Mouse (Mus musculus) gastrocnemius, postnatal 14 days (tissue): ENCODE results near the gene Alcam. TPM values are rescaled to one million over a fixed set of nuclear protein-coding genes. Genes with fewer than 3 reads are reported as not detected.

Source experiments
- DNase-seq: peaks from one replicate; pipeline ENCODE4 v3.0.0; 2021; ENCODE audit warnings: mixed read lengths
- intact Hi-C: fragments of 180-260 bp; cut with DNase I; formaldehyde crosslinking; loops from one replicate; pipeline ENCODE4 v1.15.1; 2025; ENCODE audit warnings: low total_unique reads
- long read RNA-seq, 2 experiments: library from polyadenylated mRNA; stranded (forward); transcript quantifications; one replicate each; pipeline ENCODE4 v2.0.0; 2021
- total RNA-seq, 2 experiments: library from RNA; stranded (reverse); gene quantifications; 2 replicates each; pipeline ENCODE4 v1.2.3; 2021

The Alcam gene
- total RNA-seq: 1 to 10 TPM; 1.3 to 1.4 TPM
- long read RNA-seq, experiment 1: 0 reads
- long read RNA-seq, experiment 2: 0 reads

- peak; percentile 13 for DNase-seq
- intact Hi-C loops: no loop called here
These were observed at the start of gene Alcam for GRCm38 (mm10) chr16:52453971-52454514. Alcam (minus strand) TSS chr16:52454074.

- DNase-seq: no peak
- intact Hi-C loops: no loop called here
These were observed 45.0 kb upstream of the Alcam start for GRCm38 (mm10) chr16:52498757-52499335.

- intact Hi-C loops: no loop called here
- DNase-seq: no peak
These were observed 36.7 kb upstream of the Alcam start for GRCm38 (mm10) chr16:52490542-52490941.

GRCm38 (mm10) chr16:52474235-52474634, 20.4 kb upstream of the Alcam start:
- DNase-seq: no peak
- intact Hi-C loops: no loop called here

GRCm38 (mm10) chr16:52473089-52473488, 19.2 kb upstream of the Alcam start:
- intact Hi-C loops: no loop called here
- no peak for DNase-seq

DNA sequence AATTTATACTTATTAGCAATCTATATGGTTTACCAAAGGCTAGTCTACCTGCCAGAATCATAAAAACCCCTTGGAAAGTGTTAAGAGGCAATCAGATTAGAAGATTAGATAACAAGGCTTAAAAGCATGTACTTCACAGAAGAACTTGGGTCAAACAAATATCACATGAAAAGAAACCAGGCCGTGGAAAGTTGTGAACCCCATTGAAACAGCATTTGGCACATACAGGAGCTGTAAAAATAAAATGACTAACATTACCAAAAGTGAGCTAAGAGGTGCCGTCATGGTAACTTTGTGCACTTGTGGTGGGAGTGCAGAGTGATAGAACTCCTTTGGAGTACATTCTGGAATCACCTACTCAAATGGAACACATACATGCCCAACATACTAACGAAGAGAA, 18.8 kb upstream of the Alcam start:
- DNase-seq: no peak
- intact Hi-C loops: no loop called here

GRCm38 (mm10) chr16:52472059-52472458, 18.2 kb upstream of the Alcam start:
- DNase-seq: no peak
- intact Hi-C loops: no loop called here

DNA sequence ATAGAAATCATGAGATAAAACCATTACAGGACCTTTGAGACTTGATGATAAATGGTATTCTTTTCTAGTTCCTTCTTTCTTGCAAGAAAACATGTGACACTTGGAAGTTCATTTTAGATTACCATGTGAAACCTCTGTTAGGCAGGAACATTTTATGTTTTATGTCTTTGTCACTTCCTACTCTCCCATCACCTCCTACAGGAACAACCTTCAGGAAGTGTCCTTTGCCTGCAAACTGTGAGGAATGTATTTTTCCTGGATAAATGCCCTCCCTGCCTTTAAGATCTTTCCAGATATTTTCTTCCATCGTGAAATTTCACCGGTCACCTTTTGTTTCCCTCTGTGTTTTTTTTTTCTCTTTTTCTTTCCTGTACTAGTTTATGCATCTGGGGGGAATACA, 17.0 kb upstream of the Alcam start:
- DNase-seq: no peak
- intact Hi-C loops: no loop called here

DNA sequence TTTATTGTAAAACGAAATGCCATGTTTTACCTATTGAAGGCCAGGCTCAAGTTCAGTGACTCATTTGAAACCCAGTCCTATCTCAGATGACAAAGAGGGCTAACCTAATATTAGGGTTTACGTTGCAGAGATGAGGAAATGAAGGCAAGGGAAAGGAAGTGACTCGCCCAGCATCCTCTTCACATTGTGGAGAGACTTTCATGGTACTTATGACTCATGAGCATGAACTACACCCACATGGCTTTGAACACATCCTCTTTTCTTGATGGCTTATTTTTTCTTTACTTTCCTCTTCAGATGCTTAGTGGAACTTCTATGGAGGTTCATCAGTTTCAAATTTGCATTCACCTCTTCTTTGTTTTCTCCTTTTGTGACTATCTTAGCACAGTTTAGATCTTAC, 16.4 kb upstream of the Alcam start:
- intact Hi-C loops: no loop called here
- no peak for DNase-seq

DNA sequence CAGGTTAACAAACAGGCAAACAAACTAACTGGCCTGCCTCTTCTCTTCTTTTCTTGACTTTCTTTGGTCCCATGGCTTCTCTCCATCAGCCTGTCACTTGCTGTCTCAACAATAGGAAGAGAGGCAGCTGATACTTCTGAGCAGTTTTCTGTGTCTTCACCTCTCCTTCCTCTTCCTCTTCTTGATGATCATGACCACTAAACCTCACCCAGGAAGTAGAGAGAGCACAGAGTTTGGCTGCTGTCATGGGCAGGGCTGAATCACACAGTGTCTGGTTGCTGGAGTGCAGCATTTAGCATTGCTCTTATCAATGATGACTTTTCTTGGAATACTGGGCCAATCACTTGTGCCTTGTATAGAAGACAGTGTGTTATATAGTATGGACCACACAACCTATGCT, 14.6 kb upstream of the Alcam start:
- no peak for DNase-seq
- intact Hi-C loops: no loop called here

- DNase-seq: no peak
- intact Hi-C loops: no loop called here
These were observed 12.9 kb upstream of the Alcam start for GRCm38 (mm10) chr16:52466770-52467169.

DNA sequence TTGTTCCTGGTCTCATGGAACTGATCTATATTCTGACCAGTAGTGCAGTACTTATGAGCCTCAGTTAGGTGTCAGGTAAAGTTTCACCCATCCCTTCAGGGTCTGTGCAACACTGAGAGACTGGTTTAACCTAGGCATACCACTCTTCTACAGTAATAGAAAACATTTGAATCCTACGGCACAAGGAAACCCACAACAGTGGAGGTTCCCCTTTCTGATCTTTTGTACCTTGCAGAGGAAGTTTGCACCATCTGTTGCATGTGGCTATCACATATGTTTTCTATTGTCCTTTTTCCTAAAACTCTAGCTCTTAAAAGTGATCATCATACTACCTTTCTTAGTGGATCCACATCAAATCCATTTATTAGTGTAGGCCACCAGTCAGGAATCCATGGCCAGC, 10.7 kb upstream of the Alcam start:
- intact Hi-C loops: no loop called here
- DNase-seq: no peak

GRCm38 (mm10) chr16:52452862-52453715, 785 bp downstream of the Alcam start:
- intact Hi-C loops: no loop called here
- DNase-seq: peak; percentile 95

- intact Hi-C loops: no loop called here
- peak; percentile 5 for DNase-seq
These were observed 1.4 kb downstream of the Alcam start for GRCm38 (mm10) chr16:52452477-52452831.

DNA sequence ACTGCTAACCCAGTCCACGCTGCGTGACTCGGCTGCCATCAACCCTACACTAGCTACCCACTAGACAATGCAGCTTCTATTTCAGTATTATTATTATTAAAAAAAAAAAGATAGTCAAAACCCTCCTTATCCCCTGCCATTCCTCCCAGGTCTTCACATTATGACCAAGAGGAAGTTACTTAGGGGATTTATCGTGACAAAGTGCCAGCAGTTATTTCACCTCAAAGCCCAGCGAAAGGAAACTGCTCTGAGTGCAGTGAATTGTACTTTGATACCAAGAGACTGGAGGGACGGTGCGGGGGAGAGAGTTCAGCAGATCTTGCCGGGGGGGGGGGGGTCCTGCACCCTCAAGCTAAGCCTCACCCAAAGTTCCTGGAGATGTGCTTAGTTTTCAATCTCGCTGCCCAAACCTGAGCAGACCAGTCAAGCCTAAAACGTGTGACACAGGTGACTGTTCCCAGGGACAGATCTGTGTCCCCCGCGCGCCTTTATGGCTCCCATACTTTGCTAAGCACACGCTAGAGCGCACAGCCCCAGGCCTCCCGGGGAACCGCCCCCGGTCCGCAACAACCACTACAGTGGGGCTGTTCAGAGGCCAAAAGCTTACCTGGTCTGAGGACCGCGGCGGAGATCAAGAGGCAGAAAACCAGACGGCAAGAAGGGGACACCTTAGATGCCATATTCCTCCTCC, 1.9 kb downstream of the Alcam start:
- peak; percentile 4 for DNase-seq

DNA sequence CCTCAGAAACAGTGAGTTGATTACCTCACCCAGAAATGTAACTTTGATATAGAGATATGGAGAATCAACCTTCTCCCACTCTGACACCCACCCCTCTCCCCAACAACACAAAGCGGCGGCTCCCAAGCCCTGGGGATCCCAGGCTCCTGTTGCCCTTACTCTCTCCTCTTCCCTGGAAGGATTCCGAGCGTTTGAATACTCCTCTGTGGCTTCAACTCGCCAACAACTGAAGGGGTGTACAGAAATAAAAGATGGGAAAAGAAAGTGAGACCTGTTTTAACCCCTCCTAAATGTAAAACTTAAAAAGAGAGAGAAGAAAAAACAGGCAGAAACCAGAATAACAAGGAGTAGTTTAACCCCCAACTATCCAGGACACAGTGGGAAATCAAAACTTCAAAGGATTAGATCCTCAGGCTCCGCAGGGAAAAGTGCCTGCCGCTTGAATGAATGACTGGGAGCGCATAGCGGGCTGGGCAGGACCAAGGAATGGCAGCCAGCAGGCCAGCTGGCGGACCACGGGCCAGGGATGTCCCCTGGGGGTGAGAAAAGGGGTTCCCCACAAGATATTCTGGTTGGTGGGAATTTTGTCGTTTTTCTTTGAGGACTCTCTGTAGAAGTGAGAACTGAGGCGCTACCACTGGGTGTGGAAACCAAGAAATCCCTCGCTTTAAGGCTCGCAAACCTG, 2.6 kb downstream of the Alcam start:
- intact Hi-C loops: no loop called here
- DNase-seq: peak; percentile 14

More for the DNA sequence above, 1.9 kb downstream of the Alcam start:
- intact Hi-C loops: no loop called here

GRCm38 (mm10) chr16:52450245-52451100, 3.4 kb downstream of the Alcam start:
- DNase-seq: peak; percentile 28
- intact Hi-C loops: no loop called here

DNA sequence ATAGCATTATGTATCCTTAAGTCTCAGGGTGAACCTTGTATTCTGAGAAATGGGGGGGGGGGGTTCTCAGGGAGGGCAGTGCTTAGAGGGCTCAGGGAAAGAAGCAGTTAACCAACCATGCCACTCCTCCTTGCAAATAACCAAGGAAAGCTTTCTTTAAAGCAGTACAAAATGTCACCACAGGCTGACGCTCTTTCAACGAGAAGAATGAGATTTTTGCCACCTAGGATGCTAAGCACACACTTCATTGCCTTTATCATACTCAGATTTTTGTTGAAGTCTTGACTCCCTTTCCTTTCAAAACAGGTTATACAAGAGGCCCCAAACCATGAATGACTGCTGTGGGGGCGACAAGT, 4.0 kb downstream of the Alcam start:
- intact Hi-C loops: no loop called here
- no peak for DNase-seq

DNA sequence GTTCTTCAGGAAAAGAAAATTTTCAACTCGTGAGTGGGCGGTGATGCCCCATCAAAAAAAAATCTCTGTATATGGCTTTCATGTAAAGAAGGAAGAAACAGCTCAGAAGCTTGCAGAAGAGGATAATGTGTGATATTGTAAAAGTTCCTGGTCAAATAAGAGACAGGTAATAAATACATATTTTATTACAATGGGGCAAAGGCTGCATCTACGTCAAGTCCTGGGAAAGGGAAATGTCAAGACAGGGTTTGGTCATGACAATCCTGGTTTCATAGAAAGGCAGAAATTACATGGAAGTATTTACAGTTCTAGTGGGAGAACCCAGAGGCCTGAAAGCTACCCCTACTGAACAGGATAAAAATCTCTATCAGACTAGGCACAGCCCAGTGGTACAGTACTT, 7.9 kb downstream of the Alcam start:
- no peak for DNase-seq
- intact Hi-C loops: no loop called here
